Mouse (Mus musculus) E14TG2a.4 (cell line): ENCODE results near the gene Zfp108.
A peak's percentile ranks its signal among the peaks of the same experiment; 100 is the strongest.

Experiments
- H3K27me3 ChIP-seq: 2 replicates; pipeline ENCODE4 v1.6.1; 2014; ENCODE audit warnings: low read length, control low read depth; ENCODE audit not compliant: insufficient read depth
- H3K36me3 ChIP-seq: 2 replicates; pipeline ENCODE4 v1.6.1; 2014; ENCODE audit warnings: low read length, control low read depth; ENCODE audit not compliant: insufficient read depth
- H3K4me1 ChIP-seq: replicated peaks from 2 replicates; pipeline ENCODE4 v1.6.1; 2014; ENCODE audit warnings: low read depth, low read length, control low read depth
- H3K4me3 ChIP-seq: replicated peaks from 2 replicates; pipeline ENCODE4 v1.5.1; 2014; ENCODE audit warnings: mild to moderate bottlenecking, low read length
- H3K9me3 ChIP-seq: 2 replicates; pipeline ENCODE4 v1.6.1; 2014; ENCODE audit warnings: low read length, control low read depth
- CTCF ChIP-seq: conservative IDR thresholded peaks from 2 replicates; pipeline ENCODE4 v1.5.1; 2014; ENCODE audit warnings: low read length
- NANOG ChIP-seq: IDR thresholded peaks from 2 replicates; pipeline ENCODE4 v1.6.1; 2014; ENCODE audit warnings: borderline replicate concordance, low read length, mixed read lengths
- POU5F1 ChIP-seq: IDR thresholded peaks from 2 replicates; pipeline ENCODE4 v1.6.1; 2014; ENCODE audit warnings: low read length, borderline replicate concordance

Zfp108 gene

DNA sequence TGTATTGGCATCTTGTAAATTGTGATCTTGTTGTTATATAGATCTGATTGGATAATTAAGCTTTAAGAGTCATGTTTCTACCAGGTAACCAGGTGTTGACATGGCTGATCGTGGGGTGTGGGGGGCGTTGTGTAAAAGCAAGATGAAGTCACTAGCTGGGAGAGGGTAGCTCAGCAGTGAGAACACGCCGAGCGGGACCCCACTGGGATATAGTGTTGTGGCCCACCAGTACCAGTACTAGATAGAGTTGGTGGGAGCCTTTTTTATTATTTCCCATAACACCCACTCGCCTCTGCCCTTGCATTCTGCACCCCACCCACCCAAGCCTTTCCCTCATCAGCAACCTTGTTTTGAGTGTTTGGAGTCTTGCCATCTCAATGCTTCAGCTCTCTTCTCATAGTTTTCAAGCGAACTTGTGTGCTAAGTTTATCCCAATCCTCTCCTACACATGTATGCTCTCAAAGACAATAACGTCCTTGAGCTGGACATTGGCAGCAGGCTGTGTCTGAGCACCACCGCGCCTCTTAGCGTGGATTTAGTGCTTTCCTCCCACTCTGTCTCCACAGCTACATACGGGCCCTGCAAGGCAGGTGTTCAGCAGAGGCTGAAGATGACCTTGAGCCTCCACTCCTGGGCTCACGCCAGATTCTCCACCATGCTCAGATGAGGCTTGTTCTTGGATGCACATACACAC is 4.9 kb downstream of the Zfp108 start:
- Histone ChIP-seq H3K36me3 (peaks cover 10% of the 10 kb centered on the region), H3K4me3 (no peak overlapping the region), H3K27me3 (no peaks in the 10 kb centered on the region), H3K9me3 (no peaks in the 10 kb centered on the region), H3K4me1 (peaks cover 10% of the 10 kb centered on the region)
- TF ChIP-seq NANOG, result no peak

DNA sequence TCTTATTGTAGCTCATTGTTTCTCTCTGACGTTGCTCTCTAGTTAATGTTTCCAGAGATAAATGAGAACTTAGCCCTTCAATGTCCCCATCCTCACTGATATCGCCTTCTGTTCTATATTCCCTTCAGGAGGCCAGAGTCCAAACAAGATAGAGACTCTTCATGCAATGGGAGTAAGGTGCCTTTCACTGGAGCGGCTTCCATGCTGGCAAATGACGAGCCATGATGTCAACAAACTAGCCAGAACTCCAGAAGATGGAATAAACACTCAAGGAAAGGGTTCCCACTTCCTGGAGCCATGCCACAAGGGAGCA is 5.4 kb downstream of the Zfp108 start:
- Histone ChIP-seq H3K36me3 (peaks cover 10% of the 10 kb centered on the region), H3K4me1 (peaks cover 6% of the 10 kb centered on the region), H3K27me3 (no peaks in the 10 kb centered on the region), H3K4me3 (no peak overlapping the region), H3K9me3 (no peaks in the 10 kb centered on the region)
- TF ChIP-seq NANOG, result no peak

DNA sequence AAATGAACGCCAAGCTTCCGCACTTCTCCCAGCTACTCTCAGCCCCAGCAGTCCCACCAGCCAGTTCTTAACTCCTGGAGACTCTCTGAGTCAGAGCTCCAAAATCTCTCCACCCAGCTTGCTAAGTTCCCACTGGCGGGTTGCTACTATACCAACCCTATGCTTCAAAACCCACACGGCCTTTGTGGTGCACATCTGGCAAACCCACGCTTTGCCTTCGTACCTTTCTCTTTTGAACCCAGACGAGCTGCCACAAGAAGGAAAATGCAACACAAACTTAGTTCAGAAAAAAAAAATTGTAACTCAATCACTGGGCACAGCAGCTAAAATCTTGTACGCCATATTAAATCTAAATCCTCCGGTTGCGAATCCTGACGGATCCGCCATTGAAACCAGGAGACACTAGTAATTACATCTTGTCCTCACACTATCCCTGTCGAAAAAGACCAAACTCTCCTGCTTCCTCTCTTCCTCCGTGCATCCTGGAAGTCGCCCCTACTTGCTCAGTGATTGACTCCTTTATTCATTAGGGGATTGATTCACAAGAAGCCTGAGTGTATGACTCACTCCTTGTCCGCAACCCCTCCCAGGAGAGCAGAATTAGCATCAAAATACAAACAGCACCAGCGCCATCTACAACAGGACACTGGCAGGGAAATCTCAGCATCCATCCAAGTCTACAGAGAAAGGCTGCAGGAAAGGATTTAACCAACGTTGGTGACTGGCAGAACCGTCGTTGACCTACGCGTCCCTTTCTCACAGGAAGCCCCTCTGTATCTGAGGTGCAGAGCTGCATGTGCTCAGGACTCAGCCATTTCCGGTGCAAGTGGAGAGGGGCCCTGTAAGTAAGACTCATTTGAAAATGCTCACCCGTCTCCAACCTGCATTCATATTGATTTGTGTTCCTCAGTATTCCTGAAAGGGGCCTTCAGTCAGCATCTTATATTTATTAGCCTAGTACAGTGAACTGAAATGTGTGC is 13.9 kb downstream of the Zfp108 start:
- Histone ChIP-seq H3K9me3 (no peaks in the 10 kb centered on the region), H3K36me3 (peaks cover 15% of the 10 kb centered on the region), H3K4me3 (peak overlapping the region; percentile 83), H3K27me3 (no peaks in the 10 kb centered on the region), H3K4me1 (peaks cover 27% of the 10 kb centered on the region)
- TF ChIP-seq CTCF, result no peak
- no peak for TF ChIP-seq POU5F1
- TF ChIP-seq NANOG, result no peak

DNA sequence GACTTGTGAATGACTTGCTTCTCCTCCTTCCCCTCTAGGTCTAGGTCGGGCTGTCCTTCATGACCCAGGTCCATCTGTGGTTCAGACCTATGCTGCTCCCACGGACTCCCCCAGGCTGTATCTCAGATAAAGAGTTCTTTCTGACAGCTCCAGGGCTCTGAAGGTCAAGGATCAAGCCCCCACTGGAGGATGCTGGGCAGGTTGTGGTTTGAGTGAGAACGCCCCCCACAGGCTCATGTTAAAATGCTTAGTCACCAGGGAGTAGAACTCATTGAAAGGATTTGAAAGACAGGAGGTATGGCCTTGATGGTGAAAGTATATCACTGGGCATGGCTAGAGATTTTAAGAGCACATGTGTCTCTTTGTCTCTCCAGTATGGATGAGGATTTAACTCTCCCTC is 14.7 kb downstream of the Zfp108 start:
- no peak for TF ChIP-seq NANOG
- TF ChIP-seq CTCF, result 0 out of 2 replicates have a peak, but pooled peaks have one; percentile 2
- H3K4me1 ChIP-seq, result peaks cover 27% of the 10 kb centered on the region
- H3K9me3 ChIP-seq, result no peaks in the 10 kb centered on the region

DNA sequence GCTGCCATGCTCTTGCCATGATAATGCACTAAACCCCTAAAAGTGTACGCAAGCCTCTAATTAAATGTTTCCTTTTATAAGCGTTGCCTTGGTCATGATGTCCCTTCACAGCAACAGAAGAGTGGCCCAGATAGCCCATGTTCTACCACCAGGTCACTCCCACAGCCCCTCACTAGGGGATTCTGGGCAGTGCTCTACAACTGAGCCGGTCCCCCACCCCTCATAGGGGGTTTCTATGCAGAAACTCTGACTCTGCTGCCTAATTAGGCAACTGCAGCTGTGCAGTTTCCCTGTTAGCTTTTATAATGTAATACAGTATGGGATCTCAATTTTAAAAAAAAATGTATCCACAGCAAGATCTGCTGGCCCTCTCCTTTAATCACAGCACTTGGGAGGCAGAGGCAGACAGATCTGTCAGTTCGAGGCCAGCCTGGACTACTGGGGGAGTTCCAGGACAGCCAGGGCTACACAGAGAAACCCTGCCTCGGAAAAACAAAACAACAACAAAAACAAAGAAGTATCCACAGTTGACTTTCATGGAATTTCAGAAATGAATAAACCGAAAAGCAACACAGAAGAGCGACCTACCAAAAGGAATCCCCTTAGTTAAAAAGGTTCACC is 15.2 kb downstream of the Zfp108 start:
- Histone ChIP-seq H3K4me1 (peaks cover 27% of the 10 kb centered on the region), H3K4me3 (peak overlapping the region; percentile 83), H3K9me3 (no peaks in the 10 kb centered on the region), H3K36me3 (peaks cover 25% of the 10 kb centered on the region), H3K27me3 (no peaks in the 10 kb centered on the region)
- no peak for TF ChIP-seq POU5F1
- no peak for TF ChIP-seq CTCF
- no peak for TF ChIP-seq NANOG

More for the DNA sequence above, 14.7 kb downstream of the Zfp108 start:
- peaks cover 21% of the 10 kb centered on the region for H3K36me3 ChIP-seq
- peak overlapping the region; percentile 83 for H3K4me3 ChIP-seq
- no peaks in the 10 kb centered on the region for H3K27me3 ChIP-seq

DNA sequence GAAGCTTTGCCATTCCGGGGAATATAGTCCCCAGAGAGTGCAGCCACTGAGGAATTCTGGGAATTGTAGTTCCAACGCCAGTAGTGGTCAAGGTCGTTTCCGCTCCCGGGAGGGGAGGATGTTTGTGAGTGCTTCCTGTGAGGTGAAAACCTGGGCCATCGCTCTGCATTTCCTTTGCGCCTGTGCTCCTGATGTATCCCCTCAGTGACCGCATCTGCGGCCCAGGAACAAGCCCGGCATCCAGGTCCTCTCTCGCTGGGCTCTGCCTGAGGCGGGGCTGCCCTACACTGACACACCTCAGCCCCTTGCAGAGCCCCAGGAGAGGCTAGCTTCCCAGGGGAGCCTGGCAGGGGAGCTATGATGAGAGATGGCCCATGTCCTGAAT is 15.7 kb downstream of the Zfp108 start, which contains the start of gene Zfp93:
Gene Zfp93, plus strand, starts transcription at position 133 of the 385 bp plus-strand sequence.
- H3K9me3 ChIP-seq, result no peaks in the 10 kb centered on the region
- H3K4me3 ChIP-seq, result peak within 1 kb of the TSS; percentile 83
- no peaks in the 10 kb centered on the region for H3K27me3 ChIP-seq
- TF ChIP-seq CTCF, result no peak
- TF ChIP-seq NANOG, result no peak
- no peak for TF ChIP-seq POU5F1
- H3K4me1 ChIP-seq, result peaks cover 27% of the 10 kb centered on the region
- peaks cover 28% of the 10 kb centered on the region for H3K36me3 ChIP-seq

DNA sequence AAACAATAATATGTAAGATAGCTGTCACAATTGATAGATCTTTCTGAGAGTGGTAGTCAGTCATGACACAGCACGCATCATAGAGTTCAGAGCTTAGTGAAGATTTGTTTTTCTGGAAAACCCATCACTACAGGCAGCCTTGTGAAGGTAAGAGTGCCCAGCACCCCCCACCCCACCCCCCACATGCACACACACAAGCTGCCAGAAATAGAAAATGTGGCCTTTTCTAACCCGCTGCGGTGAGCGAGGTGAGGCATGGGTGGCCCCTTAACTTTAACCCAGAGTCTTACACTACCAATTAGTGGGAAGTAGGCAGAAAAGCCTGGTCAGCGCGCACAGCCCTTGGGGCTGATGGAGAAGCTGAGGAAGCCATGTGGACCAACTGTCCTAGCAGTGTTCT is 16.6 kb downstream of the Zfp108 start:
- H3K27me3 ChIP-seq, result no peaks in the 10 kb centered on the region
- TF ChIP-seq CTCF (no peak), POU5F1 (no peak)
- peaks cover 20% of the 10 kb centered on the region for H3K36me3 ChIP-seq
- H3K9me3 ChIP-seq, result no peaks in the 10 kb centered on the region
- peaks cover 27% of the 10 kb centered on the region for H3K4me1 ChIP-seq
- no peak overlapping the region for H3K4me3 ChIP-seq

DNA sequence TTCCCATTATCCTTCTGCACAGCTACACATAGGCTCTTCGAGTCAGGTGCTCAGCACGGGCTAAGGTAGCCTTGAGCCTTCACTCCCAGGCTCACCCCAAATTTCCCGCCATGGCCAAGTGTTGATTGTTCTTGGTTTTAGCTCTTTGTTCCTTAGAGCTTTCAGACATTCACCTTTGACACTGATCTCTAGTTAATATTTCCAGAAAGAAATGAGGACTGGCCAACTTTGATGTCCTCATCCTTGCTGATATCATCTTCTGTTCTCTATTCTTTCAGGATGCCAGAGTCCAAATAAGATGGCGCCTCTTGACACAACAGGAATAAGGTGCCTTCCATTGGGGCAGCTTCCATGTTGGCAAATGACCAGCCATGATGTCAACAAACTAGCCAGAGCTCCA is 19.9 kb downstream of the Zfp108 start:
- no peak for TF ChIP-seq CTCF
- no peak for TF ChIP-seq NANOG
- TF ChIP-seq POU5F1, result no peak

More for the DNA sequence above, 19.9 kb downstream of the Zfp108 start:
- H3K9me3 ChIP-seq, result no peaks in the 10 kb centered on the region
- no peaks in the 10 kb centered on the region for H3K27me3 ChIP-seq
- H3K4me3 ChIP-seq, result no peak overlapping the region
- peaks cover 31% of the 10 kb centered on the region for H3K4me1 ChIP-seq
- peaks cover 23% of the 10 kb centered on the region for H3K36me3 ChIP-seq
